ENCODE assay signal across 8 mouse cellular contexts in the genomic region with DNA sequence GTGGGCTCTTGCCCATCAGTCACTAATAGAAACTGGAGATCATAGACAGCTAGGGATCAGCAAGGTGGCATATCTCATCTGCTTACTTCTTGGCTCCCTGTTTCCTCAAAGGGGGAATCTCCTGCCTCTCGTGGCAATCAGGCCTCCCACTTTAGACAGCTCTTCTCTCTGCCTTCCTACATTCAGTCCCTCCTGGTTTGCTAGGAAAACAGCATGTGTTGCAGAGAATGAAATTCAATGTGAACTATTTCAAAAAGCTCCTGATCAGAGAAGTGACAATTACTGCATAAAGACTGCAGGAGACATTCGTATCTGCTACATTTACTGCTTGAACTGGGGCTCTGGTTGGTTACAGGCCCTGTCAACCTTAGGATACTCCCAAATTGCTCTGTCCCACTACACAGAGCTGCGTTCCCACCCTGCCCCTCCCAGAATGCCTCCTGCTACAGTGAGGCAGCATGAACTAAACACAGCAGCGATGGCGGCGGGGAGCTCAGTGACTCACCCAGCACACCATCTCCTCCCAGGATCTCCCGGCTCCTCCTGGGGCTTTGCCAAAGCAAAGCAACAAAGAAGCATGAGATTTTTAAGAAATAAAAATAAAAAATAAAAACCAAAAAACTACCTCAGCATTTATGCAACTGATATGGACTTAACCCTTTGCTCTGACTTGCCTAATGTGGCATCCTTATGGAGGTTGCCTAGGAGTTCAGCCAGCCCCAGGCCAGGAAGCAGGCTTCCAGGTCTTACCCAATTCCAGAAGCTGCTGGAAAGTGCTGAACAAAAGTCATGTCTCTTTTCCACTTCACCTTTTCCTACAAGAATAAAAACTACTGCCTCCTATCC. TPM values are rescaled to one million over a fixed set of nuclear protein-coding genes. Genes with fewer than 3 reads are reported as not detected.
DNase-seq lines count a peak whose midpoint lies in the region; ATAC-seq and TF ChIP-seq lines count a peak whose summit lies in the region.
"Had no signal": no experiment of that assay in that cellular context is flagged by ENCODE, and none has a peak within 500 bp of the region (broad histone marks: within the 10 kb centered on the region; RNA-seq: fewer than 3 reads in every experiment).

No protein-coding gene starts in this region.

- H3K9me3 ChIP-seq in kidney, embryonic 14.5 days (ENCODE audit: control insufficient read depth, low read length), result no peaks in the 10 kb centered on the region
- no peaks in the 10 kb centered on the region for H3K9me3 ChIP-seq in intestine, embryonic 15.5 days
- H3K9me3 ChIP-seq in hindbrain, postnatal 0 days (ENCODE audit: low read length), result no peaks in the 10 kb centered on the region

- H3K36me3 ChIP-seq in kidney, embryonic 14.5 days (ENCODE audit: control insufficient read depth, insufficient read depth, low read length), result 0 out of 2 replicates have a peak, but pooled peaks cover 2% of the 10 kb centered on the region
- H3K36me3 ChIP-seq in intestine, embryonic 15.5 days, result no peaks in the 10 kb centered on the region
- no peaks in the 10 kb centered on the region for H3K36me3 ChIP-seq in hindbrain, postnatal 0 days (ENCODE audit: insufficient read depth, low read length)

- 79% methylated on average over 7 of the region's 7 CpGs for WGBS in kidney, embryonic 14.5 days
- 67% methylated on average over 7 of the region's 7 CpGs for WGBS in intestine, embryonic 15.5 days
- WGBS in hindbrain, postnatal 0 days, result 71% methylated on average over 7 of the region's 7 CpGs

- no peaks in the 10 kb centered on the region for H3K27me3 ChIP-seq in kidney, embryonic 14.5 days (ENCODE audit: control insufficient read depth, insufficient read depth, low read length)
- no peaks in the 10 kb centered on the region for H3K27me3 ChIP-seq in intestine, embryonic 15.5 days (replicated peaks)
- H3K27me3 ChIP-seq in hindbrain, postnatal 0 days (ENCODE audit: insufficient read depth, low read length), result no peaks in the 10 kb centered on the region

- H3K4me1 ChIP-seq in kidney, embryonic 14.5 days (ENCODE audit: control insufficient read depth, insufficient read depth, low read length), result peaks cover 21% of the 10 kb centered on the region
- H3K4me1 ChIP-seq in intestine, embryonic 15.5 days (replicated peaks), result peaks cover 22% of the 10 kb centered on the region
- peaks cover 5% of the 10 kb centered on the region; the same call in 1 of the 2 replicates for H3K4me1 ChIP-seq in hindbrain, postnatal 0 days (ENCODE audit: insufficient read depth, low read length)

- H3K27ac ChIP-seq in kidney, embryonic 14.5 days (ENCODE audit: low read depth, low read length), result peak overlapping the region; percentile 5; the same call in 1 of the 2 replicates
- peak overlapping the region; percentile 17; the same call in 1 of the 2 replicates for H3K27ac ChIP-seq in intestine, embryonic 15.5 days
- H3K27ac ChIP-seq in hindbrain, postnatal 0 days, result no peak overlapping the region; the same call in 1 of the 2 replicates

- no peak for DNase-seq in kidney, adult 18-20 months
- DNase-seq in urinary bladder, postnatal 36 days (ENCODE audit: low spot score in 2 of 2), result peak; percentile 54 to 70
- DNase-seq in urinary bladder, adult 2 months (ENCODE audit: low spot score), result no peak
- DNase-seq in ovary, adult 18-20 months (ENCODE audit: low spot score), result no peak
- no peak for DNase-seq in hindbrain, postnatal 0 days (ENCODE audit: low spot score)

- TF ChIP-seq CTCF in hindbrain, postnatal 0 days (IDR thresholded peaks at IDR 0.05; ENCODE audit: low read depth), result no peak

- H3K4me3 ChIP-seq in kidney, embryonic 14.5 days (ENCODE audit: low read length), result no peak overlapping the region
- no peak overlapping the region for H3K4me3 ChIP-seq in intestine, embryonic 15.5 days (replicated peaks)
- H3K4me3 ChIP-seq in hindbrain, postnatal 0 days (ENCODE audit: low read length), result no peak overlapping the region

- H3K9ac ChIP-seq in kidney, embryonic 14.5 days (ENCODE audit: low read depth, low read length), result no peak overlapping the region
- H3K9ac ChIP-seq in intestine, embryonic 15.5 days, result no peak overlapping the region
- H3K9ac ChIP-seq in hindbrain, postnatal 0 days (replicated peaks; ENCODE audit: low read length), result no peak overlapping the region

- ATAC-seq in kidney, embryonic 14.5 days (ENCODE audit: low FRiP score, low TSS enrichment), result no peak
- ATAC-seq in intestine, embryonic 15.5 days, result peak; percentile 52; the same call in 1 of the 2 replicates
- ATAC-seq in hindbrain, postnatal 0 days, result no peak
- ATAC-seq: hindbrain, embryonic 16.5 days had no signal

- H3K4me2 ChIP-seq in kidney, embryonic 14.5 days (replicated peaks; ENCODE audit: low read depth, low read length), result no peak overlapping the region
- H3K4me2 ChIP-seq in intestine, embryonic 15.5 days (replicated peaks), result no peak overlapping the region
- H3K4me2 ChIP-seq in hindbrain, postnatal 0 days (ENCODE audit: low read depth, low read length), result no peak overlapping the region

RNA-seq across cellular contexts. Expression of a gene that starts 34.7 kb away (rescaled TPM):
- polyA plus RNA-seq in kidney, embryonic 14.5 days (2014; fragmentation: Nextera tagmentation; extraction: Ambion mirVana), result 9.8 and 16.0 TPM in 2 replicates
- 10.2 and 10.4 TPM in 2 replicates for polyA plus RNA-seq in urinary bladder, adult 2 months (2012; rRNA removed)
- polyA plus RNA-seq in intestine, embryonic 15.5 days (2015; fragmentation: Nextera tagmentation; extraction: Ambion mirVana), result 12.1 and 12.8 TPM in 2 replicates
- 73.2 and 91.7 TPM in 2 replicates for total RNA-seq in hindbrain, postnatal 0 days (2014; rRNA removed)
- 14.8 and 16.6 TPM in 2 replicates for polyA plus RNA-seq in hindbrain, postnatal 0 days (2015; fragmentation: Nextera tagmentation; extraction: Ambion mirVana)

RNA-seq across cellular contexts. Expression of a gene that starts 39.8 kb away (rescaled TPM):
- 51.9 and 54.9 TPM in 2 replicates for polyA plus RNA-seq in kidney, embryonic 14.5 days (2014; fragmentation: Nextera tagmentation; extraction: Ambion mirVana)
- polyA plus RNA-seq in urinary bladder, adult 2 months (2012; rRNA removed), result 75.2 and 100 TPM in 2 replicates
- 44.9 and 45.8 TPM in 2 replicates for polyA plus RNA-seq in intestine, embryonic 15.5 days (2015; fragmentation: Nextera tagmentation; extraction: Ambion mirVana)
- total RNA-seq in hindbrain, postnatal 0 days (2014; rRNA removed), result 39.9 and 47.8 TPM in 2 replicates
- polyA plus RNA-seq in hindbrain, postnatal 0 days (2015; fragmentation: Nextera tagmentation; extraction: Ambion mirVana), result 31.4 and 36.2 TPM in 2 replicates

Comparison
In these comparisons a context has a peak if more than half of its experiments do, and no peak if none do; other contexts are left out.
1. DNase-seq: peak in urinary bladder, postnatal 36 days (2 of 2); none in kidney, adult 18-20 months (single experiment), urinary bladder, adult 2 months (single experiment), ovary, adult 18-20 months (single experiment) and hindbrain, postnatal 0 days (single experiment).